Mouse (Mus musculus): ENCODE results near the gene Igfn1. TPM values are rescaled to one million over a fixed set of nuclear protein-coding genes. Genes with fewer than 3 reads are reported as not detected.
A peak's percentile ranks its signal among the peaks of the same experiment; 100 is the strongest.

The Igfn1 gene
- 0.04 TPM in 1 of 2 replicates, not detected in the other for polyA plus RNA-seq (2014; fragmentation: Nextera tagmentation; extraction: Ambion mirVana)

GRCm38 (mm10) chr1:136006292-136006748 is at the start of gene Igfn1:
Gene Igfn1 (minus strand): TSS chr1:136006342.
- Histone ChIP-seq H3K9me3 (ENCODE audit: control insufficient read depth, low read length) (no peaks in the 10 kb centered on the region; the same call in 1 of the 2 replicates), H3K9ac (ENCODE audit: low read length) (no peak within 1 kb of the TSS), H3K27ac (ENCODE audit: low read depth, low read length) (no peak within 1 kb of the TSS), H3K36me3 (ENCODE audit: control insufficient read depth, insufficient read depth, low read length) (no peaks in the 10 kb centered on the region), H3K4me2 (peak within 1 kb of the TSS; percentile 82), H3K4me3 (ENCODE audit: low read depth, low read length) (peak within 1 kb of the TSS; percentile 47), H3K4me1 (ENCODE audit: control insufficient read depth, insufficient read depth, low read length) (peaks cover 5% of the 10 kb centered on the region; the same call in 1 of the 2 replicates), H3K27me3 (ENCODE audit: control insufficient read depth, insufficient read depth, low read length) (peaks cover 6% of the 10 kb centered on the region)
- ATAC-seq (ENCODE audit: low FRiP score) (no peak), DNase-seq (ENCODE audit: low spot score, missing footprints) (no peak)
- 85% methylated on average over 3 of the region's 3 CpGs for WGBS

- DNase-seq (ENCODE audit: low spot score, missing footprints), result no peak
- no peaks in the 10 kb centered on the region for H3K9me3 ChIP-seq (ENCODE audit: control insufficient read depth, low read length)
- H3K9ac ChIP-seq (ENCODE audit: low read length), result no peak overlapping the region
- no peaks in the 10 kb centered on the region for H3K36me3 ChIP-seq (ENCODE audit: control insufficient read depth, insufficient read depth, low read length)
- 39% methylated on average over 3 of the region's 3 CpGs for WGBS
- H3K27ac ChIP-seq (ENCODE audit: low read depth, low read length), result no peak overlapping the region; the same call in 1 of the 2 replicates
- ATAC-seq (ENCODE audit: low FRiP score), result 0 out of 2 replicates have a peak, but pooled peaks have one; percentile 26
- peaks cover 13% of the 10 kb centered on the region for H3K4me1 ChIP-seq (ENCODE audit: control insufficient read depth, insufficient read depth, low read length)
- no peak overlapping the region for H3K4me3 ChIP-seq (ENCODE audit: low read depth, low read length)
- peaks cover 13% of the 10 kb centered on the region for H3K27me3 ChIP-seq (ENCODE audit: control insufficient read depth, insufficient read depth, low read length)
- H3K4me2 ChIP-seq, result no peak overlapping the region
Measured at GRCm38 (mm10) chr1:136055771-136056170, 49.6 kb upstream of the Igfn1 start.

- no peak within 1 kb of the TSS for H3K4me2 ChIP-seq
- H3K9me3 ChIP-seq (ENCODE audit: control insufficient read depth, low read length), result no peaks in the 10 kb centered on the region
- no peak within 1 kb of the TSS for H3K27ac ChIP-seq (ENCODE audit: low read depth, low read length)
- ATAC-seq (ENCODE audit: low FRiP score) (no peak), DNase-seq (ENCODE audit: low spot score, missing footprints) (no peak)
- WGBS, result 29% methylated on average over 11 of the region's 11 CpGs
- peaks cover 28% of the 10 kb centered on the region for H3K27me3 ChIP-seq (ENCODE audit: control insufficient read depth, insufficient read depth, low read length)
- H3K4me1 ChIP-seq (ENCODE audit: control insufficient read depth, insufficient read depth, low read length), result peaks cover 14% of the 10 kb centered on the region
- H3K9ac ChIP-seq (ENCODE audit: low read length), result no peak within 1 kb of the TSS
- H3K36me3 ChIP-seq (ENCODE audit: control insufficient read depth, insufficient read depth, low read length), result no peaks in the 10 kb centered on the region
- H3K4me3 ChIP-seq (ENCODE audit: low read depth, low read length), result no peak within 1 kb of the TSS
Measured at GRCm38 (mm10) chr1:136052547-136052946, 46.4 kb upstream of the Igfn1 start, which contains the start of gene Cacna1s. Gene Cacna1s (plus strand): TSS chr1:136052750.

GRCm38 (mm10) chr1:136051465-136051864 is 45.3 kb upstream of the Igfn1 start:
- peak overlapping the region; percentile 50 for H3K4me2 ChIP-seq
- 0% methylated on average over 6 of the region's 6 CpGs for WGBS
- ATAC-seq (ENCODE audit: low FRiP score), result peak; percentile 71
- H3K27me3 ChIP-seq (ENCODE audit: control insufficient read depth, insufficient read depth, low read length), result peaks cover 28% of the 10 kb centered on the region
- H3K4me1 ChIP-seq (ENCODE audit: control insufficient read depth, insufficient read depth, low read length), result peaks cover 14% of the 10 kb centered on the region
- no peaks in the 10 kb centered on the region for H3K36me3 ChIP-seq (ENCODE audit: control insufficient read depth, insufficient read depth, low read length)
- H3K27ac ChIP-seq (ENCODE audit: low read depth, low read length), result no peak overlapping the region
- DNase-seq (ENCODE audit: low spot score, missing footprints), result peak; percentile 96
- peak overlapping the region; percentile 36; the same call in 1 of the 2 replicates for H3K9ac ChIP-seq (ENCODE audit: low read length)
- no peaks in the 10 kb centered on the region for H3K9me3 ChIP-seq (ENCODE audit: control insufficient read depth, low read length)
- peak overlapping the region; percentile 32 for H3K4me3 ChIP-seq (ENCODE audit: low read depth, low read length)

DNA sequence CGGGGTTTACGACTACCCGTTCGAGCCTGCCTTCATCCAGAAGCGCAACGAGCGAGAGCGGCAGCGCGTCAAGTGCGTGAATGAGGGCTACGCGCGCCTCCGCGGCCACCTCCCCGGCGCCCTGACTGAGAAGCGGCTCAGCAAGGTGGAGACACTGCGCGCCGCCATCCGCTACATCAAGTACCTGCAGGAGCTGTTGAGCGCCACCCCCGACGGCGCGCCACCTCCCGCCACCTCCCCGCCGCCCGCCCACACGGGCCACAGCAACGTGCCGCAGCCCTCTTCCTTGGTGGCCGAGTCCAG is 44.8 kb upstream of the Igfn1 start:
- WGBS, result 2% methylated on average over 36 of the region's 36 CpGs
- Histone ChIP-seq H3K27ac (ENCODE audit: low read depth, low read length) (no peak overlapping the region), H3K36me3 (ENCODE audit: control insufficient read depth, insufficient read depth, low read length) (no peaks in the 10 kb centered on the region), H3K4me3 (ENCODE audit: low read depth, low read length) (peak overlapping the region; percentile 32), H3K4me2 (peak overlapping the region; percentile 50), H3K27me3 (ENCODE audit: control insufficient read depth, insufficient read depth, low read length) (peaks cover 28% of the 10 kb centered on the region), H3K9ac (ENCODE audit: low read length) (peak overlapping the region; percentile 36; the same call in 1 of the 2 replicates), H3K4me1 (ENCODE audit: control insufficient read depth, insufficient read depth, low read length) (peaks cover 11% of the 10 kb centered on the region), H3K9me3 (ENCODE audit: control insufficient read depth, low read length) (no peaks in the 10 kb centered on the region)
- no peak for ATAC-seq (ENCODE audit: low FRiP score)
- no peak for DNase-seq (ENCODE audit: low spot score, missing footprints)

DNA sequence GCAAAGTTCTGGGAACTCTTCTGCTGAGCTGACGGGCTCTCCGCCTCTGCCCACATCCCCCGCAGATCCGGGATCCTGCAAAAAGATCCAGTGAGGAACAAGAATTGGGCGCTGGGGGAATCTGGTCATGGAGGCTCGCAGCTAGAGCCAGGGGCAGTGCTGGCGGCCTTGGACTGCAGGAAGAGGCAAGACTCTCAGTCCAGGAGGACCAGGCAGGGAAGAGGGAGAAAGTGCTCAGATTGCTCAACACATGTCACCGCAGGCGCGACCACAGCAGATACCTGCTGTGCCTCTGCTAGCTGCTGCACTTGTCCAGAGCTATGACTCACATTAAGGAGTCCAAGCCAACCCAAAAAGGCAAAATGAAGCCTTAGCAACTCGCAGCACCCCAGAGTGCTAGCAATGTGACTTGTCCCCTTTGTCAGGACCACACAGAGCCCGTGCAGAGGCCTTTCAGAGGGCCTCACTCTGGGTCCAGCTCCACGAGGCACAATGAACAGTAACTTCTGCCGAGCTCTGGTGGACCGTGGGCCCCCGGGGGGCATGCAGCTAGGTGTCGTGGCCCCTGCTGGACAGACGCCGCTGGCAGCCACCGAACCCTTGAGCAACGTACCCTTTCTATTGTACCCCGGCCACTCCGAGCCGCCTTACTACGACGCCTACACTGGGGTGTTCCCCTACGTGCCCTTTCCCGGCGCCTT is 44.3 kb upstream of the Igfn1 start, which contains the start of gene Ascl5:
Ascl5 (plus strand) TSS at position 493 of the 701 bp plus-strand sequence.
- WGBS, result 24% methylated on average over 29 of the region's 29 CpGs
- no peaks in the 10 kb centered on the region for H3K9me3 ChIP-seq (ENCODE audit: control insufficient read depth, low read length)
- H3K4me3 ChIP-seq (ENCODE audit: low read depth, low read length), result peak within 1 kb of the TSS; percentile 32
- H3K27ac ChIP-seq (ENCODE audit: low read depth, low read length), result no peak within 1 kb of the TSS
- peak within 1 kb of the TSS; percentile 50 for H3K4me2 ChIP-seq
- peaks cover 28% of the 10 kb centered on the region for H3K27me3 ChIP-seq (ENCODE audit: control insufficient read depth, insufficient read depth, low read length)
- ATAC-seq (ENCODE audit: low FRiP score), result peak; percentile 18; the same call in 1 of the 2 replicates
- H3K4me1 ChIP-seq (ENCODE audit: control insufficient read depth, insufficient read depth, low read length), result peaks cover 6% of the 10 kb centered on the region
- peak; percentile 93 for DNase-seq (ENCODE audit: low spot score, missing footprints)
- H3K9ac ChIP-seq (ENCODE audit: low read length), result peak within 1 kb of the TSS; percentile 36; the same call in 1 of the 2 replicates
- H3K36me3 ChIP-seq (ENCODE audit: control insufficient read depth, insufficient read depth, low read length), result no peaks in the 10 kb centered on the region

DNA sequence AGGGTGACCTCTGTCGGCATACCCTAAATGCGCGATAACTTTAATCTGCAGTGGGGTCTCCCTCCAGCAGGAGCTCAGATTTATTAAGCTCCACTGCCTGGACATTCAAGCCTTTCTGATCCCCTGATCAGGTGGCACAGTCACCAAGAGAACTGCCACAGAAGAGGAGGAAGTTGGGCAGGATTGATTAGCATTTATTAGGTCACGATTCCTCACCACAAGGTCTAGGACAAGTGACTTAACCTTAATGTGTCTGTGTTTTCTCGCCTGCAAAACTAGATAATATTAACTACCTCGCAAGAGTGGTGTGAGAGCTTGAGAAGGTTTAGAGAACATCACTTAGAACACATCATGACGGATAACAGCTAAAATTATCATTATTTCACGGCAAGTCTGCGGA is 41.8 kb upstream of the Igfn1 start:
- H3K9me3 ChIP-seq (ENCODE audit: control insufficient read depth, low read length), result no peaks in the 10 kb centered on the region
- H3K36me3 ChIP-seq (ENCODE audit: control insufficient read depth, insufficient read depth, low read length), result no peaks in the 10 kb centered on the region
- DNase-seq (ENCODE audit: low spot score, missing footprints), result no peak
- no peak overlapping the region for H3K4me3 ChIP-seq (ENCODE audit: low read depth, low read length)
- no peak overlapping the region for H3K9ac ChIP-seq (ENCODE audit: low read length)
- peaks cover 6% of the 10 kb centered on the region for H3K4me1 ChIP-seq (ENCODE audit: control insufficient read depth, insufficient read depth, low read length)
- WGBS, result 72% methylated on average over 9 of the region's 9 CpGs
- peaks cover 28% of the 10 kb centered on the region for H3K27me3 ChIP-seq (ENCODE audit: control insufficient read depth, insufficient read depth, low read length)
- no peak overlapping the region for H3K27ac ChIP-seq (ENCODE audit: low read depth, low read length)
- ATAC-seq (ENCODE audit: low FRiP score), result no peak
- H3K4me2 ChIP-seq, result no peak overlapping the region

GRCm38 (mm10) chr1:136047432-136047831 is 41.3 kb upstream of the Igfn1 start:
- H3K4me3 ChIP-seq (ENCODE audit: low read depth, low read length), result no peak overlapping the region
- no peak overlapping the region for H3K4me2 ChIP-seq
- no peaks in the 10 kb centered on the region for H3K9me3 ChIP-seq (ENCODE audit: control insufficient read depth, low read length)
- H3K36me3 ChIP-seq (ENCODE audit: control insufficient read depth, insufficient read depth, low read length), result no peaks in the 10 kb centered on the region
- H3K27me3 ChIP-seq (ENCODE audit: control insufficient read depth, insufficient read depth, low read length), result peaks cover 27% of the 10 kb centered on the region
- no peak overlapping the region for H3K27ac ChIP-seq (ENCODE audit: low read depth, low read length)
- DNase-seq (ENCODE audit: low spot score, missing footprints) (no peak), ATAC-seq (ENCODE audit: low FRiP score) (no peak)
- no peak overlapping the region for H3K9ac ChIP-seq (ENCODE audit: low read length)
- 10% methylated on average over 2 of the region's 2 CpGs for WGBS
- H3K4me1 ChIP-seq (ENCODE audit: control insufficient read depth, insufficient read depth, low read length), result peaks cover 6% of the 10 kb centered on the region

GRCm38 (mm10) chr1:136045774-136046173 is 39.6 kb upstream of the Igfn1 start:
- Histone ChIP-seq H3K4me2 (no peak overlapping the region), H3K9me3 (ENCODE audit: control insufficient read depth, low read length) (no peaks in the 10 kb centered on the region), H3K27ac (ENCODE audit: low read depth, low read length) (no peak overlapping the region), H3K9ac (ENCODE audit: low read length) (no peak overlapping the region), H3K36me3 (ENCODE audit: control insufficient read depth, insufficient read depth, low read length) (no peaks in the 10 kb centered on the region), H3K27me3 (ENCODE audit: control insufficient read depth, insufficient read depth, low read length) (peaks cover 14% of the 10 kb centered on the region), H3K4me3 (ENCODE audit: low read depth, low read length) (no peak overlapping the region), H3K4me1 (ENCODE audit: control insufficient read depth, insufficient read depth, low read length) (peaks cover 3% of the 10 kb centered on the region)
- DNase-seq (ENCODE audit: low spot score, missing footprints), result peak; percentile 95
- ATAC-seq (ENCODE audit: low FRiP score), result peak; percentile 35; the same call in 1 of the 2 replicates
- WGBS, result 12% methylated on average over 4 of the region's 4 CpGs
